Mouse (Mus musculus): ENCODE results near the gene Ccdc93.
A peak's percentile ranks its signal among the peaks of the same experiment; 100 is the strongest.

- TF ChIP-seq MYB (IDR thresholded peaks at IDR 0.05; ENCODE audit: low read depth, low read length) (no peak), POLR2A (IDR thresholded peaks at IDR 0.05; ENCODE audit: control insufficient read depth in 1 of 2, insufficient read depth in 1 of 2, low read depth in 1 of 2, low read length in 2 of 2, poor library complexity in 1 of 2) (no peak), MAX (IDR thresholded peaks at IDR 0.05; ENCODE audit: low read length) (no peak), MEF2A (IDR thresholded peaks at IDR 0.05; ENCODE audit: extremely low read depth, insufficient replicate concordance, low read depth, low read length, poor library complexity, severe bottlenecking) (no peak), MXI1 (IDR thresholded peaks at IDR 0.05; ENCODE audit: low read depth, low read length) (no peak), ZNF384 (IDR thresholded peaks at IDR 0.05; ENCODE audit: low read depth, low read length) (no peak), MAZ (IDR thresholded peaks at IDR 0.05; ENCODE audit: low read depth, low read length) (no peak), CTCF (IDR thresholded peaks at IDR 0.05 in 2 of 3, conservative IDR thresholded peaks at IDR 0.05 in 1 of 3; ENCODE audit: control insufficient read depth in 1 of 3, insufficient read depth in 1 of 3, low read depth in 2 of 3, low read length in 3 of 3, poor library complexity in 1 of 3, severe bottlenecking in 1 of 3) (peak; percentile 75 to 82 (median 75)), JUND (IDR thresholded peaks at IDR 0.05; ENCODE audit: low read depth, low read length) (no peak), HCFC1 (IDR thresholded peaks at IDR 0.05; ENCODE audit: low read depth, low read length) (no peak), TBP (IDR thresholded peaks at IDR 0.05; ENCODE audit: low read depth, low read length) (no peak)
These were observed 9.9 kb downstream of the Ccdc93 start for GRCm38 (mm10) chr1:121440535-121441381.
